Mouse (Mus musculus): Measurements from ENCODE around the gene Pfdn5.

Gene Pfdn5

GRCm38 (mm10) chr15:102326022-102326576, at the start of gene Pfdn5:
Pfdn5 (plus strand) TSS chr15:102326116.
- peak; percentile 85 for DNase-seq (ENCODE audit: low read depth, low spot score)

DNA sequence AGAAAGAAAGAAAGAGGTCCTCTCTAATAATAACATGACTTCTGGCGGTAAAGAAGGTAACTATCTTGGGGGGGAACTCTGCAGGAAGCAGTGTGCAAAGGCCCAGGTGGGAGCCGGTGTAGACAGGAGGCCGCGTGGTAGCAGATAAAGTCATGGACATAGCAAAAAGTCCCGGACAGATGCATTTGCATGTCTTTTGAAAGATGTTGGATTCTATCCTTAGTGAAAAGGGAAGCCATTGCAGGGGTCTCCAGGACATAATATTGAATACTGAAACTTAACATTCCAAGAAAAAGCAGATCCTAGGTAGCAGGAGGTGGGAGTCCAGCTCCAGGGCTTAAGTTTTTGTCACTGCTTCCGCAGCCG, 47.2 kb upstream of the Pfdn5 start:
- no peak for DNase-seq (ENCODE audit: low read depth, low spot score)

DNA sequence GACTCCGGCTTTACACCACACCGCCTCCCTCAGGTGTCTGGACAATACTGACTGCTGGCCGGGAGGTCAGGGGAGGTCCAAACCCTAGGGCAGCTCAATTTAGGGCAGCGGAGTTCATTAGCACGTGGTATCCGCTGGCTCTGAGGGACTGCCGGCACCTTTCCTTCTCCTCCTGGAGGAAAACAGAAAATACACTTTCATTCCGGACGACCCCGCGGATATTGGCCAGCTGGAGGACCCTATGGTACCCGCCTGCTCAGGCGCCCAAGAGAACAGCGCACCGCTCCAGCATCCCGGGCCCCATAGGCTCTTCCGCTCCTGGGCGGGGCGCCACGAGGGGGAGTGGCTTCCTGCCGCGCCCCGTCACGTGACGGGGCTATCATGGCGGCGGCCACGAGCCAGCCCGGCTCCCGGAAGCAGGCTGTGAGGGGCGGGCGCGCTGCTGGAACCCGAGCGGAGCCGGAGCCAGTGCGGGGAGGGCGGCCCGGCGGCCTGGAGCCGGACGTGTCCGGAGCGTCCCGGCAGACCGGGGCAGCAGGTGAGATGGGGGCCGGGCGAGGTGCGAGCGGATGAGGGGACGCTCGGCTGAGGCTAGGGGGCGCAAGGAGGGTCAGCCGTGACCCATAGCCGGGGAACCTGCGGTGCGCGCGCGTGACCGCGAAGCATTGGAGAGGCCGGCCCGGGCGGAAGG, 46.7 kb upstream of the Pfdn5 start, which contains the start of gene Mfsd5:
Gene Mfsd5, plus strand, starts transcription at position 363 of the 691 bp plus-strand sequence.
- peak; percentile 60 for DNase-seq (ENCODE audit: low read depth, low spot score)

DNA sequence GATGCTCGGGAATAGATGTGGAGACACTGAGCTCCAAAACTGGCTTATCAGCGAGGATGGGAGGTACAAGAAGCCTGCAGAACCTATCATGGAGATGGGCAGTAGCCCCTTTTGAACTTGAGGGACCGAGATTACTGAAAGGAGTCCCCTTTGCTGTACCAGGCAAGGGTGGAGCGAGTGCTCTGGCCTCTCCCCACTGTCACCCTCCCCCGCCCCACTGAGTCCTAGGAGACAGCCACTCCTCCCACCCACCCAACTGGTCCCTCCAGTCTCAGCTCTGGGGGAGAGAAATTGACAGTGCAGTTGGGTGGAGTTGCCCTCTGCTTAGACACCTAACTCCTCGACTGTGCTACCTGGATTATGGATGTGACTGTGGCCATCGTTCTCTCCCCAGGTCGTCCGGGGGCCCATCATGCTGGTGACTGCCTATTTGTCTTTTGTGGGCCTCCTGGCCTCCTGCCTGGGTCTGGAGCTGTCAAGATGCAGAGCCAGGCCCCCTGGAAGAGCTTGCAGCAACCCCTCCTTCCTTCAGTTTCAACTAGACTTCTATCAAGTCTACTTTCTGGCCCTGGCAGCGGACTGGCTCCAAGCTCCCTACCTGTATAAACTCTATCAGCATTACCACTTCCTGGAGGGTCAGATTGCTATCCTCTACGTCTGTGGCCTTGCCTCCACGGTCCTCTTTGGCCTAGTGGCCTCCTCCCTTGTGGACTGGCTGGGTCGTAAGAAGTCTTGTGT, 46.0 kb upstream of the Pfdn5 start:
- DNase-seq (ENCODE audit: low read depth, low spot score): no peak

DNA sequence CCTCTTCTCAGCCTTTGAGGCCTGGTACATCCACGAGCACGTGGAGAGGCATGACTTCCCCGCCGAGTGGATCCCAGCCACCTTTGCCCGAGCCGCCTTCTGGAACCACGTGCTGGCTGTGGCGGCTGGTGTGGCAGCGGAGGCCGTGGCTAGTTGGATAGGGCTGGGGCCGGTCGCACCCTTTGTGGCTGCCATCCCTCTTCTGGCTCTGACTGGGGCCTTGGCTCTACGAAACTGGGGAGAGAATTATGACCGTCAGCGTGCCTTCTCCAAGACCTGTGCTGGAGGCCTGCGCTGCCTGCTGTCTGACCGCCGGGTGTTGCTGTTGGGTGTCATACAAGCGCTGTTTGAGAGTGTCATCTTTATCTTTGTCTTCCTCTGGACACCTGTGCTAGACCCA, 45.3 kb upstream of the Pfdn5 start:
- no peak for DNase-seq (ENCODE audit: low read depth, low spot score)

- no peak for DNase-seq (ENCODE audit: low read depth, low spot score)
These were observed 43.2 kb upstream of the Pfdn5 start for GRCm38 (mm10) chr15:102282463-102283292.

DNA sequence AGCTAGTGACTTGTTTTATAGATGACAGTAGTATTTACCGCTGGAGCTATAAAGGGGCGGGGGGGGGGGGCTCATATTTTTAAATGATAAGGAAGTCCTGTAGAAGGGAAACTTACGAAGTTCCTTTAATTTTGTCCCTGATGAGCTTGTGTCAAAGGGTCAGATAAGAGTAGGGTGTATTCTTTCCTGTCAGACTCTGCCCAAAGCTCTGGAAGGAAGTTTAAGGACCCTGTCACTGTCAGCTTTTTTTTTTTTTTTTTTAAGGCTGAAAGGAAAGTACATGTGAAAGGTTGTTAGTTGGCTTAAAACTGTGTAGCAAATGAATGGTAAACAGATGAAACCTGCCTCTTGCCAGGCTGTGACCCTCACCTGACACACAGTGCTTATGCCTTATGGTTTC, 42.3 kb upstream of the Pfdn5 start:
- no peak for DNase-seq (ENCODE audit: low read depth, low spot score)

DNA sequence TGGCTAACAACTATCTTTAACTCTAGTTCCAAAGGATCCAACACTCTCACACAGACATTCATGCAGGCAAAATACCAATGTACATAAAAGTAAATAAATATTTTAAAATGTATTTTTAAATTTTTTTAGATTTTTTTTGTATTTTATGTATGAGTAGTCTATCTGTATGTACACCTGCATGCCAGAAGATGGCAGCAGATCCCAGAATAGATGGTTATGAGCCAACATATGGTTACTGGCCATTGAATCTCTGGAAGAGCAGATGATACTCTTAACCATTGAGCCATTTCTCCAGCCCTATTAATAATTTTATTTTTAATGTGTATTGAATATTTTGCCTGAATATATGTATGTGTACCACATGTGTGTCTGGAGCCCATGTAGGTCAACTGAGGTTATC, 38.5 kb upstream of the Pfdn5 start:
- DNase-seq (ENCODE audit: low read depth, low spot score): peak; percentile 21

DNA sequence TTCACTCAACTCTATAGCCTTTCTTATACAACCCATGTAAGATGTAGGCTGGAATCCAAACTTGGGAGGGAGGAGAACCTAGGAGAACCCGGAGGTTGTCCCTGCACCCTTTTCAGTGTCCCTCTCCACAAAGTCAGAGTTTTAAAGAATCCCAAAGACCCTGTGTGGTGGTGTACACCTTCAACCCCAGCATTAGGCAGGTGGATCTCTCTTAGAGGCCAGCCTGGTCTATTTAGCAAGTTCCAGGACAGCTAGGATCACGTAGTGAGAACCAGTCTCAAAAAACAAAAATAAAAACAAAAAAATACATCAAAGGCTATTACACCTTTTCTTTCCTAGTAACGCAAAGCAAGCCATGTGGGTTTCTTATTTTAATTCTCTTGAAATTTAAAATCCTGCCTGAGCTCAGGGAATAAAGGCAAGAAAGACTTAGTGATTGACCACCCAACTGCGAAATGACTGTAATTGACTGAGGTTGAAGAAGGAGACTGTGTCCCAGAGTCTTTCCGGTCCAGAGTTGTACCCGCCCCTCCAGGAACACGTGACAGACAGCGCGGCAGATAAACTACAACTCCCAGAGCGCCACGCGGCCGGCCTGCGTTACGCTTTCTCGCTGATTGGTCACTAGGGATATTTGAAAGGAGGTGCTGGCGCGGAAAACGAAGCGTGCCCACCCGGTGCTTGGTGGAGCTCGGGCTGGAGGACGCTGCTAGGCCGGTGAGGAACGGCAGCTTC, 30.1 kb upstream of the Pfdn5 start, which contains the start of gene Espl1:
Gene Espl1, plus strand, starts transcription at position 634 of the 735 bp plus-strand sequence.
- peak; percentile 77 for DNase-seq (ENCODE audit: low read depth, low spot score)

DNA sequence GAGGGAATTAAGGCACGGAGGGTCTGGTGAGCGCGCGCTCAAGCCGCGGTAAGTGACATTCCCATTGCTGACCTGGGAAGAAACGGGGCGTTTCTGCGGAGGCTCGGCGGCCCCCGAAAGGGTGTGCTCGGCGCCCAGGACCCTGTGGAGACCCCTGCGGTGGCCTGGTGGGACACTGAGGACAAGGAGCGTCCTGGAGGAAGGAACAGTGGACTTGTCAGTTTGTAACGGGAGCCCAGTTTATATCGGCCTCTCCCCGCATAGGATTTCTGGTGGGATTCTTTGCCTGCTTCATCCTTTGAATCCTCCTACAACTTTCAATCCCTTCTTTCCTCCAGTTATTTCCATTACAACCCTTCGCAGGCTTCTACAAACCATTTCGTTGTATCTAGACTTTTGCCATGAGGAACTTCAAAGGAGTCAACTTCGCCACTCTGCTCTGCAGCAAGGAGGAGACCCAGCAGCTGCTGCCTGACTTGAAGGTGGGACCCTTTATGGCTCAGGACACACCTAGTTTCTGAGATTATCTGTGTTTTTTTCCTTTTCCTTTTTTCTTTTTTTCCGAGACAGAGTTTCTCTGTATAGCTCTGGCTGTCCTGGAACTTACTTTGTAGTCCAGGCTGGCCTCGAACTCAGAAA, 29.4 kb upstream of the Pfdn5 start:
- DNase-seq (ENCODE audit: low read depth, low spot score): no peak

DNA sequence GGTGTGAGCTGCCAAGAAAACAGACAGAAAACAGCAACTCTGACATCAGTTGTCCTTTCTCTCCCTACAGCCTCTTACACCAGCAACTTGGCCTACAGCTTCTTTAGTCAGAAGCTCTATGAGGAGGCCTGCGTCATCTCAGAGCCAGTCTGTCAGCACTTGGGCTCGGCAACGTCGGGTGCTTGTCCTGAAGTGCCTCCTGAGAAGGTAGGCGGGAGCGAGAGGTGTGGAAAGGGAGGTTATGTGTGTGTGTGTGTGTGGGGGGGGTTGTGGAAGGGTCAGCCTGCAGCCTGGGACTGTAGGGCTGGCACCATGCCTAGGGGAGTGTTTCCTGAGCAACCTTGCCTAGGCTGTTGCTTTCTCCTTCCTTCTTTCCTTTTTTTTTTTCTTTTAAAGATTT, 23.4 kb upstream of the Pfdn5 start:
- no peak for DNase-seq (ENCODE audit: low read depth, low spot score)

DNA sequence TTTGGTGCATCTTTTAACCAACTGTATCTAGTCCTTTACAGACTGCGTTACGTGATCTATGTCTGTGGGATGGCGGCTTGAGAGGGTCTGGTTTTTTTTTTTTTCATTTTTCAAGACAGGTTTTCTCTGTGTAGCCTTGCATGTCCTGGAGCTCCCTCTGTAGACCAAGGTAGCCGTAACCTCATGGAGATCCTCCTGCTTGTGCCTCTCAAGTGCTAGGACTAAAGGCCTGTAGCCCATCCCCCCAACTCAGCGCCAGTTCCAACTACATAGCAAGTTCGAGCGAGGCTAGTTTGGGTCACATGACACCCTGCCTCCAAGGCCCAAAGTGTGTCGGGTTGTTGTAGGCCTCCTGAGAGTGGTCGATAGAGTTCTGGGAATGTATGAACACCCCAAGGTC, 17.2 kb upstream of the Pfdn5 start:
- DNase-seq (ENCODE audit: low read depth, low spot score): no peak

DNA sequence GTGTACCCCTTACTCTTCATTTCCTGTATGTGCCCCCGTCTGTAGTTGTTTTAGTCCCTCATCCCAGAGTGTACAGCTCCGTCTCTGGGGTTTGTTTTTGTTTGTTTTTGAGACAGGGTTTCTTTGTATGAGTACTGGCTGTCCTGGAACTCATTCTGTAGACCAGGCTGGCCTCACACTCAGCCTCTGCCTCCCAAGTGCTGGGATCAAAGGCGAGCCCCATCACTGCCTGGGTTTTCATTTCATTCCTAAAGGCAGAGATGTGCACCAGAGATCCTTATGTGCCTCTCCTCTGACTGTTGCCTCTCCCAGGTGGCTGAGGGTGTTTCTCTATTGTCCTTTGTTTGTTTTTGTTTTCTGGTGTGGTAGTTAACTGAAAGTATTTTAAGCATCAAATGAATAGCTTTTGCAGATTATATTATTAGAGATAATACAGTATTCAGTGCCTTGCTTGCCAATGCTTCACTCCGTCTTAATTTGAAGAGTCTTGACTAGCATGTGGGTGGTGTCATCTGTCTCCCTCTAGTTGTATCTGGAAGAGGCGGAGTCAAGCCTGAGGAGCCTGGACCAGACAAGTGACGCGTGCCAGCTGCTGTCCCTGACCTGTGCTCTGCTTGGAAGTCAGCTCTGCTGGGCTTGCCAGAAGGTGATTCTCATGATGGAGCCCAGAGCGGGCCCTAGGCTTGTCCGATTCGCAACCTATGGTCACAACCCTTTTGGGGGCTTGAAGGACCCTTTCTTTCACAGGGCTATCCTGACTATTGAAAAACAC, 15.7 kb upstream of the Pfdn5 start:
- no peak for DNase-seq (ENCODE audit: low read depth, low spot score)

- no peak for DNase-seq (ENCODE audit: low read depth, low spot score)
These were observed 14.4 kb upstream of the Pfdn5 start for GRCm38 (mm10) chr15:102311489-102311888.

- DNase-seq (ENCODE audit: low read depth, low spot score): no peak
These were observed 10.6 kb upstream of the Pfdn5 start for GRCm38 (mm10) chr15:102315292-102315691.

GRCm38 (mm10) chr15:102316263-102316662, 9.7 kb upstream of the Pfdn5 start:
- DNase-seq (ENCODE audit: low read depth, low spot score): peak; percentile 21

- DNase-seq (ENCODE audit: low read depth, low spot score): no peak
These were observed 1.1 kb upstream of the Pfdn5 start for GRCm38 (mm10) chr15:102324654-102325473.

GRCm38 (mm10) chr15:102326892-102327291, 976 bp downstream of the Pfdn5 start:
- no peak for DNase-seq (ENCODE audit: low read depth, low spot score)

DNA sequence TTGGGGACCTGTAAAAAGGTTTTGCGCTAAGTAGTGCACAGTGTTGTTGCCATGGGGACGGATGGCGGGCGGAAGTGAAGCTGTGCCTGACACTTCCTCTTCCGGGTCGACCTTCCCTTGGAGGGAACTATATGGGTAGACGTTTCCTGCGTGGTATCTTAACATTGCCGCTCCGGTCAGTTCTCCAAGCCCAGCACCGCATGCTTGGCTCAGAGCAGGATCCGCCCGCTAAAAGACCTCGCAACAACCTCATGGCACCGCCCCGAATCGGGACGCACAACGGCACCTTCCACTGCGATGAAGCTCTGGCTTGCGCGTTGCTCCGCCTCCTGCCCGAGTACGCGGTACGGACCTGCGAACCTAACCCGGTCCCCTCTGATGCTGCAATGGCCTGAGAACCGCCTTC, 5.7 kb downstream of the Pfdn5 start, which contains the start of gene Myg1:
Gene Myg1, plus strand, starts transcription at position 100 of the 406 bp plus-strand sequence.
- peak; percentile 85 for DNase-seq (ENCODE audit: low read depth, low spot score)
